Mouse (Mus musculus): ENCODE measurements around the gene Cldn22. TPM values are rescaled to one million over a fixed set of nuclear protein-coding genes. Genes with fewer than 3 reads are reported as not detected.
"Not testable (repeated sequence)": the region's sequence is repeated elsewhere in the genome, so short reads cannot be mapped to it uniquely, and the experiment has no call there.

The Cldn22 gene
- polyA plus RNA-seq, 1 experiment, result 0.77 TPM

DNA sequence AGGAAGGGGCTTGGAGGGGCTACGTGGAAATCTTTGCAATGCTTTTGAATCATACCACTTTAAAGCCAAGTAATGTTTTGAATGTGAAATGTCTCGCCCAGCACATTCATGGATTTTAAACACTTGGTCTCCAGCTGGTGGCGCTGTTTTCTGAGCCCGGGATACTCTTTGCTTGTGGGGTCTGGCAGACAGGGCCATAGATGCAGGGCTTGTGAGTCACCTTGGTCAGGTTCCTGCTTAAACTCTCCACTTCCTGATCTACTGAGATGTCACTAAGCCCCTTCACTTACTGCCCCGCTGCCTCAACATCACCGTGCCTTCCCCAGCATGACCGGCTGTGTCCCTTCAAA, 13.6 kb upstream of the Cldn22 start:
- Histone ChIP-seq H3K4me3 (ENCODE audit: insufficient read depth, low read depth, low read length) (no peak overlapping the region), H3K4me1 (ENCODE audit: control insufficient read depth, insufficient read depth, low read length) (no peaks in the 10 kb centered on the region), H3K27me3 (replicated peaks; ENCODE audit: control insufficient read depth, insufficient read depth, low read length) (no peaks in the 10 kb centered on the region), H3K36me3 (ENCODE audit: control insufficient read depth, insufficient read depth, low read length) (no peaks in the 10 kb centered on the region), H3K27ac (ENCODE audit: insufficient read depth, low read depth, low read length) (no peak overlapping the region)
- TF ChIP-seq POLR2A (IDR thresholded peaks at IDR 0.05; ENCODE audit: low read depth, low read length), result no peak
- DNase-seq, result no peak
- 79% methylated on average over 7 of the region's 7 CpGs for WGBS

DNA sequence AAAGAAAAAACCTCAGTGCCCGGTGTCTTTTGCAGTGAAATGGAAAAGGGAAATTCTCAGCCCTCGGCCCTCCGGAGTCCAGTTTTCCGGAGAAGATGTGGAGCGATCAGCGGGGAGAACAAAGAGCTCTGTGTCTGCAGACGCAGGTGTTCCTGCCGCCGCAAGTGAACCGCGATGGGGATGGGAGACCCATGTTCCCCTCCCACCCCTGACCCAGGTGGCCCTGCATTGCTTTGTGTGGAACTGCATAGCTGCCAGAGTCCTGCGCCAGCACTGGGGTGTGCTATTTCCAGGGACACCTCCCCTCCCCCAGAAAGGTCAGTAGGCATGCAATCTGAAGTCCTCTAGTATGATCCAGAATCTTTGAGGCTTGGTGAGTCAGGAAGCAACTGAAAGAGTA, 13.1 kb upstream of the Cldn22 start:
- TF ChIP-seq POLR2A (IDR thresholded peaks at IDR 0.05; ENCODE audit: low read depth, low read length), result no peak
- TF ChIP-seq CTCF (conservative IDR thresholded peaks at IDR 0.05; ENCODE audit: insufficient read depth, insufficient read length, low read depth, low read length), result no peak
- WGBS, result 79% methylated on average over 12 of the region's 12 CpGs
- Histone ChIP-seq H3K27me3 (replicated peaks; ENCODE audit: control insufficient read depth, insufficient read depth, low read length) (no peaks in the 10 kb centered on the region), H3K4me3 (ENCODE audit: insufficient read depth, low read depth, low read length) (no peak overlapping the region), H3K36me3 (ENCODE audit: control insufficient read depth, insufficient read depth, low read length) (no peaks in the 10 kb centered on the region), H3K27ac (ENCODE audit: insufficient read depth, low read depth, low read length) (no peak overlapping the region), H3K4me1 (ENCODE audit: control insufficient read depth, insufficient read depth, low read length) (no peaks in the 10 kb centered on the region)
- DNase-seq, result no peak

- Histone ChIP-seq H3K27ac (ENCODE audit: insufficient read depth, low read depth, low read length) (no peak overlapping the region), H3K27me3 (replicated peaks; ENCODE audit: control insufficient read depth, insufficient read depth, low read length) (no peaks in the 10 kb centered on the region), H3K4me3 (ENCODE audit: insufficient read depth, low read depth, low read length) (no peak overlapping the region), H3K4me1 (ENCODE audit: control insufficient read depth, insufficient read depth, low read length) (no peaks in the 10 kb centered on the region), H3K36me3 (ENCODE audit: control insufficient read depth, insufficient read depth, low read length) (no peaks in the 10 kb centered on the region)
- no peak for DNase-seq
- WGBS, result 88% methylated on average over 8 of the region's 8 CpGs
- TF ChIP-seq CTCF (conservative IDR thresholded peaks at IDR 0.05; ENCODE audit: insufficient read depth, insufficient read length, low read depth, low read length) (no peak), POLR2A (IDR thresholded peaks at IDR 0.05; ENCODE audit: low read depth, low read length) (no peak)
Measured at GRCm38 (mm10) chr8:47819034-47819433, 5.2 kb upstream of the Cldn22 start.

DNA sequence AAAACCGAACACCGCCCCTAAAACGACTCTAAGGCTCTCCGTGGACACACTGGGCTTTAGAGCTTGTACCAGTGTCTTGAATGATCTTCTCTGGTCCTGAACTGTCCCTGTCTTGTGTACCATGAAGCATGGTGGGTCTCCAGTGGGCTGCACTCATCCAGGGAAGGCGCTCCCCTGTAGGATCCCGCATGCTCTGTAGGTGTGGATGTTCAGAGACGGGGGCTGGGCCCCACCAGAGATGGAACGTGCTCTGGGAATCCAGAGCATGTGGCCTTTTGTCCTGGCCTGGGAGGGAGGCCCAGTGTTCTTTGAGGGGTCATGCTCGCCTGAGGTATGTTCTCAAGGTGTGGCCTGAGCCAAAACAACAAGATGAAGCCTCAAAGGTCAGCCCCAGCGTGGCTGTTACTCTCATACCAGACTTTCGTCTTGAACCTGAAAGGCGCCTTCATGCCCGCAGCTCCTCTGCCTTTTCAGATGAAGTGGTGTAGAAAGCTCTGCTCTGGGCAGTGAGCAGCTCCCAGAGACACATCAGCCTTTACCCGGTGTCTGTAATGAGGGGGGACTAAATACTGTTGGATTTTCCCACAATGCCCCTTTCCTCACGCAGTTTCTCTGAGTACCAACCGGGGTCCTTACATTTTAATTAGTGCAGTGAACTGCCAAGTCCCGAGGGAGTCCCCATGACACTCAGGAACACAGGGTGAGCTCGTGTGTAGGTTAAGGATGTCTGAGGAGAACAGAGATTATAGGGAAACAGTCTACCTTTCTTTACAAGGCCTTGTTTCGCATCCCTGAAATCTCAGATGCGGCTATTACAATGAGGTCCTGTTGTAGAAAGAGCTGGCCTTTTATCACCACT, 3.1 kb upstream of the Cldn22 start:
- Histone ChIP-seq H3K36me3 (ENCODE audit: control insufficient read depth, insufficient read depth, low read length) (no peaks in the 10 kb centered on the region), H3K27ac (ENCODE audit: insufficient read depth, low read depth, low read length) (no peak overlapping the region), H3K4me3 (ENCODE audit: insufficient read depth, low read depth, low read length) (no peak overlapping the region), H3K4me1 (ENCODE audit: control insufficient read depth, insufficient read depth, low read length) (no peaks in the 10 kb centered on the region), H3K27me3 (replicated peaks; ENCODE audit: control insufficient read depth, insufficient read depth, low read length) (no peaks in the 10 kb centered on the region)
- DNase-seq, result peak; percentile 38
- 75% methylated on average over 20 of the region's 20 CpGs for WGBS
- TF ChIP-seq CTCF (conservative IDR thresholded peaks at IDR 0.05; ENCODE audit: insufficient read depth, insufficient read length, low read depth, low read length) (no peak), POLR2A (IDR thresholded peaks at IDR 0.05; ENCODE audit: low read depth, low read length) (no peak)

- no peaks in the 10 kb centered on the region for H3K36me3 ChIP-seq (ENCODE audit: control insufficient read depth, insufficient read depth, low read length)
- H3K27me3 ChIP-seq (replicated peaks; ENCODE audit: control insufficient read depth, insufficient read depth, low read length), result no peaks in the 10 kb centered on the region
- WGBS, result 89% methylated on average over 6 of the region's 6 CpGs
- no peak for TF ChIP-seq POLR2A (IDR thresholded peaks at IDR 0.05; ENCODE audit: low read depth, low read length)
- TF ChIP-seq CTCF (conservative IDR thresholded peaks at IDR 0.05; ENCODE audit: insufficient read depth, insufficient read length, low read depth, low read length), result no peak
- H3K27ac ChIP-seq (ENCODE audit: insufficient read depth, low read depth, low read length), result no peak within 1 kb of the TSS
- H3K4me1 ChIP-seq (ENCODE audit: control insufficient read depth, insufficient read depth, low read length), result no peaks in the 10 kb centered on the region
- no peak for DNase-seq
- H3K4me3 ChIP-seq (ENCODE audit: insufficient read depth, low read depth, low read length), result no peak within 1 kb of the TSS
Measured at GRCm38 (mm10) chr8:47821843-47822242, 2.4 kb upstream of the Cldn22 start, which contains the start of gene Cldn24. TSS of gene Cldn24 (plus strand) at chr8:47822143.

GRCm38 (mm10) chr8:47822541-47822940, 1.7 kb upstream of the Cldn22 start:
- 62% methylated on average over 7 of the region's 9 CpGs for WGBS
- DNase-seq, result not testable (repeated sequence)

DNA sequence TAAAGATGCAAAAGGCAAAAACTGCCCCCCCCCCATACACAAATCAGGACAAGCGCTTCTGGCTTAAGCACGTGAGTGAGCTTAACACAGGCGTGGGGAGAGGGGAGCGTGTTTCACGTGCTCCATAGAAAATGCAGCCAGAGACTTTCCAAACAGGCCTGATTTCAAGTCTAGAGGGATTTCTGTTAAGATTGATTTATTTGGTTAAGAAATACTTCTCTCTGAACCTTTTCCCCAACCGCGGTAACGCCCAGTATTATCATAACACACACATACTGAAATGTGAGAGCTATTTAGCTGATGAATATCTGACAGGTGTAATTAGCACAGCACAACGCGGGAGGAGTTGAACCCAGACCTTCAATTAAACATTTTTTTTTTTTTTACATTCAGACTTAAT, 505 bp upstream of the Cldn22 start:
- Histone ChIP-seq H3K27ac (ENCODE audit: insufficient read depth, low read depth, low read length) (no peak overlapping the region), H3K27me3 (replicated peaks; ENCODE audit: control insufficient read depth, insufficient read depth, low read length) (no peaks in the 10 kb centered on the region), H3K4me3 (ENCODE audit: insufficient read depth, low read depth, low read length) (no peak overlapping the region), H3K36me3 (ENCODE audit: control insufficient read depth, insufficient read depth, low read length) (no peaks in the 10 kb centered on the region), H3K4me1 (ENCODE audit: control insufficient read depth, insufficient read depth, low read length) (no peaks in the 10 kb centered on the region)
- WGBS, result 61% methylated on average over 10 of the region's 10 CpGs
- TF ChIP-seq POLR2A (IDR thresholded peaks at IDR 0.05; ENCODE audit: low read depth, low read length), result no peak
- TF ChIP-seq CTCF (conservative IDR thresholded peaks at IDR 0.05; ENCODE audit: insufficient read depth, insufficient read length, low read depth, low read length), result no peak
- no peak for DNase-seq

More at GRCm38 (mm10) chr8:47822541-47822940, 1.7 kb upstream of the Cldn22 start:
- H3K4me1 ChIP-seq (ENCODE audit: control insufficient read depth, insufficient read depth, low read length); H3K27ac ChIP-seq (ENCODE audit: insufficient read depth, low read depth, low read length); H3K27me3 ChIP-seq (replicated peaks; ENCODE audit: control insufficient read depth, insufficient read depth, low read length); H3K4me3 ChIP-seq (ENCODE audit: insufficient read depth, low read depth, low read length); H3K36me3 ChIP-seq (ENCODE audit: control insufficient read depth, insufficient read depth, low read length): not testable (repeated sequence)

Measured in kidney, adult 2 months (tissue).